Mouse (Mus musculus) bone marrow macrophage, adult 2 months (primary cell): Measurements from ENCODE around the gene Plcxd1. TPM values are rescaled to one million over a fixed set of nuclear protein-coding genes. Genes with fewer than 3 reads are reported as not detected.
A peak's percentile ranks its signal among the peaks of the same experiment; 100 is the strongest.
"Not testable (repeated sequence)": the region's sequence is repeated elsewhere in the genome, so short reads cannot be mapped to it uniquely, and the experiment has no call there.

Source experiments
- H3K27ac ChIP-seq: 2 replicates; pipeline ENCODE4 v1.5.1; 2012; ENCODE audit warnings: low read depth, low read length; ENCODE audit not compliant: insufficient read depth
- H3K4me1 ChIP-seq: 2 replicates; pipeline ENCODE4 v1.6.1; 2012; ENCODE audit warnings: low read length; ENCODE audit not compliant: control insufficient read depth, insufficient read depth
- H3K4me3 ChIP-seq: 2 replicates; pipeline ENCODE4 v1.5.1; 2012; ENCODE audit warnings: mild to moderate bottlenecking, low read length, moderate library complexity; ENCODE audit not compliant: insufficient read depth
- CTCF ChIP-seq: IDR thresholded peaks from 2 replicates; pipeline ENCODE4 v1.5.1; 2012; ENCODE audit warnings: low read depth, mild to moderate bottlenecking, low read length, moderate library complexity
- POLR2A ChIP-seq: IDR thresholded peaks from 2 replicates; pipeline ENCODE4 v1.6.1; 2012; ENCODE audit warnings: mild to moderate bottlenecking, low read depth, low read length, borderline replicate concordance
- polyA plus RNA-seq: library from polyadenylated mRNA; stranded (reverse); fragments of >200 nt; gene quantifications from 2 replicates; pipeline ENCODE4 v1.2.4, GENCODE M21; 2012; ENCODE audit not compliant: missing spikeins, insufficient read depth, insufficient read length

Gene Plcxd1
- polyA plus RNA-seq, 1 experiment, result not detected

GRCm38 (mm10) chr5:110106901-110107564 lies 7.3 kb downstream of the Plcxd1 start:
- 0 out of 2 replicates have a peak, but pooled peaks cover 2% of the 10 kb centered on the region for H3K4me1 ChIP-seq
- TF ChIP-seq CTCF (no peak), POLR2A (no peak)
- peak overlapping the region; percentile 89 for H3K27ac ChIP-seq
- peak overlapping the region; percentile 93 for H3K4me3 ChIP-seq

GRCm38 (mm10) chr5:110107581-110108304 lies 8.0 kb downstream of the Plcxd1 start, which contains the start of gene Gtpbp6:
Gene Gtpbp6, minus strand, starts transcription at chr5:110108197.
- TF ChIP-seq POLR2A (no peak; the same call in 1 of the 2 replicates), CTCF (no peak)

GRCm38 (mm10) chr5:110108305-110108628 lies 8.5 kb downstream of the Plcxd1 start:
- TF ChIP-seq CTCF (no peak), POLR2A (no peak)
- Histone ChIP-seq H3K4me3 (peak overlapping the region; percentile 93; the same call in 1 of the 2 replicates), H3K27ac (no peak overlapping the region), H3K4me1 (0 out of 2 replicates have a peak, but pooled peaks cover 2% of the 10 kb centered on the region)

More at GRCm38 (mm10) chr5:110107581-110108304, 8.0 kb downstream of the Plcxd1 start, which contains the start of gene Gtpbp6:
- H3K4me3 ChIP-seq, result peak within 1 kb of the TSS; percentile 93
- 0 out of 2 replicates have a peak, but pooled peaks cover 2% of the 10 kb centered on the region for H3K4me1 ChIP-seq
- peak within 1 kb of the TSS; percentile 89 for H3K27ac ChIP-seq

GRCm38 (mm10) chr5:110109991-110110441 lies 10.2 kb downstream of the Plcxd1 start, which contains the start of gene Zfp605:
Gene Zfp605, plus strand, starts transcription at chr5:110110092.
- H3K27ac ChIP-seq, result peak within 1 kb of the TSS; percentile 76
- H3K4me3 ChIP-seq, result peak within 1 kb of the TSS; percentile 87
- H3K4me1 ChIP-seq, result 0 out of 2 replicates have a peak, but pooled peaks cover 2% of the 10 kb centered on the region
- no peak for TF ChIP-seq CTCF
- TF ChIP-seq POLR2A, result no peak

GRCm38 (mm10) chr5:110122380-110122779 lies 22.6 kb downstream of the Plcxd1 start:
- H3K27ac ChIP-seq, H3K4me3 ChIP-seq, H3K4me1 ChIP-seq: not testable (repeated sequence)

GRCm38 (mm10) chr5:110135293-110136086 lies 35.7 kb downstream of the Plcxd1 start, which contains the start of gene Chfr:
Gene Chfr, plus strand, starts transcription at chr5:110135842.
- TF ChIP-seq CTCF (no peak), POLR2A (0 out of 2 replicates have a peak, but pooled peaks have one; percentile 63)
- Histone ChIP-seq H3K4me3 (peak within 1 kb of the TSS; percentile 99), H3K27ac (peak within 1 kb of the TSS; percentile 33; the same call in 1 of the 2 replicates), H3K4me1 (peaks cover 3% of the 10 kb centered on the region; the same call in 1 of the 2 replicates)

- Histone ChIP-seq H3K27ac (peak overlapping the region; percentile 28; the same call in 1 of the 2 replicates), H3K4me1 (peaks cover 3% of the 10 kb centered on the region; the same call in 1 of the 2 replicates), H3K4me3 (peak overlapping the region; percentile 99)
- no peak for TF ChIP-seq POLR2A
Measured at GRCm38 (mm10) chr5:110136087-110136464, 36.3 kb downstream of the Plcxd1 start.

GRCm38 (mm10) chr5:110137816-110138215 lies 38.0 kb downstream of the Plcxd1 start:
- no peak for TF ChIP-seq CTCF
- no peak for TF ChIP-seq POLR2A
- H3K27ac ChIP-seq, result no peak overlapping the region
- H3K4me1 ChIP-seq, result peaks cover 3% of the 10 kb centered on the region; the same call in 1 of the 2 replicates
- H3K4me3 ChIP-seq, result no peak overlapping the region

- H3K4me3 ChIP-seq, result no peak overlapping the region
- no peak for TF ChIP-seq CTCF
- H3K4me1 ChIP-seq, result peaks cover 3% of the 10 kb centered on the region; the same call in 1 of the 2 replicates
- H3K27ac ChIP-seq, result no peak overlapping the region
Measured at GRCm38 (mm10) chr5:110139325-110139724, 39.6 kb downstream of the Plcxd1 start.
